Mouse (Mus musculus) thymus, adult 2 months (tissue): ENCODE data around the gene Bmpr2. TPM values are rescaled to one million over a fixed set of nuclear protein-coding genes. Genes with fewer than 3 reads are reported as not detected.

ENCODE experiments used
- DNase-seq: peaks from one replicate; pipeline ENCODE4 v3.0.0; 2021
- H3K27ac ChIP-seq: fragments of 200-500 bp; 2 replicates; pipeline ENCODE4 v1.5.1; 2012; ENCODE audit warnings: low read length, control low read depth; ENCODE audit not compliant: control insufficient read depth, insufficient read depth
- H3K27me3 ChIP-seq: fragments of 200-500 bp; 2 replicates; pipeline ENCODE4 v1.6.1; 2012; ENCODE audit warnings: mild to moderate bottlenecking, low read length, moderate library complexity, mixed read lengths; ENCODE audit not compliant: control insufficient read depth, insufficient read depth
- H3K36me3 ChIP-seq: fragments of 200-500 bp; 2 replicates; pipeline ENCODE4 v1.6.1; 2012; ENCODE audit warnings: mild to moderate bottlenecking, low read length, moderate library complexity; ENCODE audit not compliant: control insufficient read depth, insufficient read depth
- H3K4me1 ChIP-seq: fragments of 200-500 bp; replicated peaks from 2 replicates; pipeline ENCODE4 v1.6.1; 2012; ENCODE audit warnings: low read length; ENCODE audit not compliant: control insufficient read depth, insufficient read depth
- H3K4me3 ChIP-seq: fragments of 200-500 bp; 2 replicates; pipeline ENCODE4 v1.5.1; 2012; ENCODE audit warnings: mild to moderate bottlenecking, low read length, control low read depth, moderate library complexity; ENCODE audit not compliant: control insufficient read depth, insufficient read depth
- CTCF ChIP-seq: fragments of 200-500 bp; IDR thresholded peaks from 2 replicates; pipeline ENCODE4 v1.5.1; 2012; ENCODE audit warnings: mild to moderate bottlenecking, control low read depth, low read length, moderate library complexity, borderline replicate concordance; ENCODE audit not compliant: control insufficient read depth, poor library complexity, insufficient read depth; ENCODE audit errors: extremely low read depth
- POLR2A ChIP-seq: fragments of 200-500 bp; IDR thresholded peaks from 2 replicates; pipeline ENCODE4 v1.6.1; 2012; ENCODE audit warnings: mild to moderate bottlenecking, low read length, control low read depth, moderate library complexity; ENCODE audit not compliant: control insufficient read depth, poor library complexity, insufficient read depth; ENCODE audit errors: extremely low read depth
- WGBS: fragments of 180-500 bp; shearing (Covaris S2); methylation state at CpG from one replicate; pipeline ENCODE4 v1.1.7; 2018; 5-methylcytosine and 5-hydroxymethylcytosine counted together
- polyA plus RNA-seq: library from polyadenylated mRNA; depleted of rRNA; stranded (reverse); fragments of >200 nt; gene quantifications from 2 replicates; pipeline ENCODE4 v1.2.3, GENCODE M21; 2012

Bmpr2 gene
- polyA plus RNA-seq, 1 experiment, result 2.4 TPM

- H3K4me1 ChIP-seq, result peaks cover 16% of the 10 kb centered on the region
- H3K4me3 ChIP-seq, result peak overlapping the region; percentile 58
- peaks cover 6% of the 10 kb centered on the region; the same call in 1 of the 2 replicates for H3K27me3 ChIP-seq
- no peak overlapping the region for H3K27ac ChIP-seq
- no peaks in the 10 kb centered on the region for H3K36me3 ChIP-seq
- no peak for TF ChIP-seq CTCF
- TF ChIP-seq POLR2A, result no peak
- 2% methylated on average over 44 of the region's 44 CpGs for WGBS
- DNase-seq, result no peak
Measured at GRCm38 (mm10) chr1:59762651-59763163, 493 bp upstream of the Bmpr2 start.

DNA sequence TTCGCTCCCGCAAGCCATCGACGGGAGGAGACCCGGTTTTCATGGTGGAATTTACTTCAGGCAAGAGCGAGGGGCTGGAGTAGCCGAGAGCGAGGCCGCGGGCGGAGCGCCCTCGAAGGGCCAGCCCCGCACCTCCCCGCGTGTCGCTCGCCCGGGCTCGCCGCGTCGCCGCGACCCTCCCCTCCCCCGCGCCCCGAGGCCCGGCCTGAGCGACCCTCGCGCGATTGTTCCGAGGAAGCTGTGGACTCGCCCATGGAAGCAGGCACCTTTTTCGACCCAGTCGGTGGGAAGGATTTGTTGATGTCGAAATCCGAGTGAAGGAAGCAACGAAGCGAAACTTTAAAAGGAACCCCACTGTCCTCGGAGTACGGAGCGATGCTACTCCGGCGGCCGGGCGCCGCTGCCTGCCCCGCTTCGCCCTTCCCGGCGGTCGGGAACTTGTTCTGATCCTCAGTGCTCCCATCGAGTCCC, 616 bp downstream of the Bmpr2 start:
- DNase-seq, result peak; percentile 38
- Histone ChIP-seq H3K27me3 (peaks cover 6% of the 10 kb centered on the region; the same call in 1 of the 2 replicates), H3K36me3 (no peaks in the 10 kb centered on the region), H3K4me3 (peak overlapping the region; percentile 67), H3K27ac (no peak overlapping the region), H3K4me1 (peaks cover 16% of the 10 kb centered on the region)
- no peak for TF ChIP-seq POLR2A
- under 1% methylated on average over 54 of the region's 55 CpGs for WGBS

DNA sequence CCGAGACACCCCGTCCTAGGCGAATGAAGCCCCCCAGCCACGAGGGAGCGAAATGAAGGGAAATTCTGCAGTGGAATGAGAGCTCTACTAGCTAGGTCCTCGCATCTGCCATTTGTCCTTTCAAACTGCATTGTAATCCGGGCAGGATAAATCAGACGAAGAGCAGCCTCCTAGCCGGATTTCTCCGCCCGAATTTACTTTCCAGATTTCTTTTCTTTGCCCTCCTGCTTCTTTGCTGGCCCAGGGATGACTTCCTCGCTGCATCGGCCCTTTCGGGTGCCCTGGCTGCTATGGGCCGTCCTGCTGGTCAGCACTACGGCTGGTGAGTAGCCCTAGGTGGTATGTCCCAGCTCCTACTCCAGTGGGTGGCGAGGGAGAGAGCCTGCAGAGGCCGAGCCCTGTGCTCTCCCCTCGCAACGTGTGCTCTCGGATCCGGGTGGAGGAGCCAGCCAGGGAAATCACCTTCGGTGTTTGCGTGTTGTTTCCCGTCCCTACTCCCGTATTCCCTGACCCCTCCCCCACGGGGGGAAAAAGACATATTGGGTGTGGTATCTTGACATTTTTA, 1.3 kb downstream of the Bmpr2 start:
- peaks cover 6% of the 10 kb centered on the region; the same call in 1 of the 2 replicates for H3K27me3 ChIP-seq
- H3K27ac ChIP-seq, result no peak overlapping the region
- H3K36me3 ChIP-seq, result no peaks in the 10 kb centered on the region
- peaks cover 16% of the 10 kb centered on the region for H3K4me1 ChIP-seq
- peak; percentile 21 for DNase-seq
- peak overlapping the region; percentile 44 for H3K4me3 ChIP-seq
- no peak for TF ChIP-seq POLR2A
- TF ChIP-seq CTCF, result no peak
- WGBS, result 2% methylated on average over 27 of the region's 27 CpGs

DNA sequence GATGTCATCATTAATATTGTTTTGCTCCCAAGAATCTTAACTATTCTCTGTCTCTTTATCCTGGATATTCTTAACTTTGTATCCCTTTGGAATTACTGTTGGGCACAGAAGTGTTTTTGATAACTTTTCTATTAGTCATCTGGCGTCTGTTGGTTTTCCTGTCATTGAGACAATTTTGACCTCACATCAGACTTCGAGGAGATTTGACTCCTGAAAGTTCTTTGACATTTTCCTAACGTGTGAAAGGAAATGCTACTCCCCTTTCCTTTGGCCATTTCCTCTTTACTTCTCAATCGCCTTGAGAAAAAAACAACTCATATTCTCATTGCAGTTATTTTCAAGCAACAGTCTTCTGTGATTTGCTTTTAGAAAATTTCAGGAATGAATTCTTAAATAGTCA, 2.1 kb downstream of the Bmpr2 start:
- TF ChIP-seq POLR2A (no peak), CTCF (no peak)
- Histone ChIP-seq H3K36me3 (no peaks in the 10 kb centered on the region), H3K27ac (no peak overlapping the region), H3K4me3 (no peak overlapping the region), H3K4me1 (peaks cover 16% of the 10 kb centered on the region), H3K27me3 (peaks cover 6% of the 10 kb centered on the region; the same call in 1 of the 2 replicates)
- WGBS, result 35% methylated on average over 4 of the region's 4 CpGs
- DNase-seq, result no peak

GRCm38 (mm10) chr1:59766626-59767025, 3.4 kb downstream of the Bmpr2 start:
- Histone ChIP-seq H3K27ac (no peak overlapping the region), H3K4me1 (peaks cover 16% of the 10 kb centered on the region), H3K4me3 (no peak overlapping the region), H3K36me3 (no peaks in the 10 kb centered on the region), H3K27me3 (peaks cover 6% of the 10 kb centered on the region; the same call in 1 of the 2 replicates)
- TF ChIP-seq CTCF, result no peak
- TF ChIP-seq POLR2A, result no peak
- no peak for DNase-seq

DNA sequence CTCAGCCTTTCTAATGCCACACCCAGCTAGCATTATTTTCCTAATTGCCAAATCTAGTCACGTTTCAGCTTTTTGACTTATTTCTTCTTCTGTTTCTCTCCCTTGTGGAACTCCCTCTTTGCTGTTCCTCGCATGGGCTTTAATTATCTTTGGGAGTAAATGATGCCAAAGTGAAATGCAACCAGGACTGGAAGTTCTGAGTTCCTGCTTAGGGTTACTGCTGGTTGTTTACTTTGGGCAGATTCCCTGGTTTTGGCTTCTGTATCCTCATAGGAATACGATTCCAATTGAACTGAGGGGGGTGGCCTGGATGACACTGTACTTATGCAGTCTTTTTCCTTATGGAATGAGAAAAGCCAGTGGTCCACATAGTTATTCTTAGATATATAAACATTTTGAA, 8.7 kb downstream of the Bmpr2 start:
- no peak for TF ChIP-seq POLR2A
- TF ChIP-seq CTCF, result no peak
- Histone ChIP-seq H3K4me1 (no peaks in the 10 kb centered on the region), H3K36me3 (no peaks in the 10 kb centered on the region), H3K27me3 (no peaks in the 10 kb centered on the region), H3K4me3 (no peak overlapping the region), H3K27ac (no peak overlapping the region)
- 86% methylated on average over 3 of the region's 3 CpGs for WGBS
- DNase-seq, result no peak
